Mouse (Mus musculus) erythroblast, adult 5-6 weeks (primary cell): ENCODE measurements around the gene Cela1. TPM values are rescaled to one million over a fixed set of nuclear protein-coding genes. Genes with fewer than 3 reads are reported as not detected.

Experiments used
- ATAC-seq: replicated peaks from 2 replicates; pipeline ENCODE4 v1.8.0; 2016; ENCODE audit warnings: moderate number of reproducible peaks, mild to moderate bottlenecking, moderate TSS enrichment, inconsistent platforms; ENCODE audit not compliant: poor library complexity, low FRiP score, severe bottlenecking
- total RNA-seq, 2 experiments: library from RNA; stranded (forward) in 1 of 2; stranded (reverse) in 1 of 2; fragments of 150-400 nt in 1 of 2; fragments of 200-764, 138-1000 nt in 1 of 2; gene quantifications; 2 replicates each; pipeline versions ENCODE4 v1.2.3 to v1.2.4; 2015 to 2017; ENCODE audit warnings: low replicate concordance in 2 of 2

Gene Cela1
- total RNA-seq, 2 experiments from 2014 or later: 20.9 to 37.1 TPM

GRCm38 (mm10) chr15:100675486-100675885 lies 12.2 kb downstream of the Cela1 start:
- no peak for ATAC-seq

- no peak for ATAC-seq
Measured at GRCm38 (mm10) chr15:100674566-100674965, 13.2 kb downstream of the Cela1 start.

GRCm38 (mm10) chr15:100673585-100674391 lies 13.9 kb downstream of the Cela1 start:
- ATAC-seq: peak; percentile 77

- no peak for ATAC-seq
Measured at GRCm38 (mm10) chr15:100670833-100671232, 16.9 kb downstream of the Cela1 start.

DNA sequence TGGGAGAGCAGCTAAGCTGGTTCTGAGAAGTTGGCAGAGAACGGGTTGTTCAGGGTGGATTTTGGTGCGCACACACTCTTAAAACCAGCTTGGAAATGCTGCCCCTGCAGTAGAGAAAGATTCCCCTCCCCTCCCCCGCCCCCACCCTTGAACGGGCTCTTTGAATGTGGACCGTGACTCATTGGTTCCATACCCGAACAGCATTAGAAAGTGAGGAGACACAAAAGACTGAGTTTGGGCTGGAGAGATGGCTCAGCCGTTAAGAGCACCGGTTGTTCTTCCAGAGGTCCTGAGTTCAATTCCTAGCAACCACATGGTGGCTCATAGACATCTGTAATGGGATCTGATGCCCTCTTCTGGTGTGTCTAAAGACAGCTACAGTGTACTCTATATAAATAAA lies 17.7 kb downstream of the Cela1 start:
- ATAC-seq: no peak

- ATAC-seq: peak; percentile 58
Measured at GRCm38 (mm10) chr15:100669337-100669736, 18.4 kb downstream of the Cela1 start, which contains the start of gene Bin2. Gene Bin2 (minus strand): TSS chr15:100669553.

GRCm38 (mm10) chr15:100667871-100668545 lies 19.7 kb downstream of the Cela1 start:
- no peak for ATAC-seq

GRCm38 (mm10) chr15:100667420-100667819 lies 20.3 kb downstream of the Cela1 start:
- ATAC-seq: no peak

DNA sequence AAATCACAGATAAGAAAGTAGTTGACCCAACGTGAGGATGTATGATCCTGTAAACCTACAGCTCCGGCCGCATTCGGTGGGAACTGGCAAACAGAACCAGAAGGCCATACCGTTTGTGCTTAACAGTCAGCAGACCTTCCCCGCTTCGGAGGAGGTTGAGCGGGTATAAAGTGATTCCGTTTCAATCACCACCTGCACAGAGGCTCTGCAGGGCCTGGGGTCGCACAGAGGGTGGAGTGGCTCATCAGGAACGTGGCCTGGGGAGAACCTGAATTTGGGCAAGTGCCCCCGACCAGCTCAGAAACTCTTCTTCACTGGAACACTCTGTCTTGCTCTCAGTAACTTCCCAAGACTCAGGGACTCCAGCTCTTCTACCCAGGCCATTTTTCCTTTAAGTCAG lies 20.9 kb downstream of the Cela1 start:
- no peak for ATAC-seq

DNA sequence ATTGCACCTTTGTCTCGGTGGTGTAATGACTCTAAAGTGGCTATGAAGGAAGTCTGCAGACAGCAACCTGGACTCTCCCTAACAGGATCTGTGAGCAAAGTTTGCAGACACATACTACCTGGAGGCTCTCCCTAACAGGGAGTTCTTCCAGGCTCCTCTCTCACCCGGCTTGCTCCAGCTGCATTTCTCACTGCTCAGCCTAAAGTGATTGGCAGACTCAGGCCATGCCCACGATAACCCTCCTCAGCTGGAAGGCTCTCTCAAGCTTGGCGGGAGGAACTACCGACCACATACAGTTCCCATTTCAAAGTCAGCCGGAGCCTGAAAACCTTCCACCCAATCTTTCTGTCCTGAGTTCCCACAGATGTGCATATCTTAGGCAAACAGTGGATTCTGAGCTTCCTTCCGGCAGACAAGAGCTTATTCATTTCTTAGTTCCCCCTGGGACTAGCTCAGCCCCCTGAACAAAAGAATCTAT lies 21.5 kb downstream of the Cela1 start:
- ATAC-seq: no peak

DNA sequence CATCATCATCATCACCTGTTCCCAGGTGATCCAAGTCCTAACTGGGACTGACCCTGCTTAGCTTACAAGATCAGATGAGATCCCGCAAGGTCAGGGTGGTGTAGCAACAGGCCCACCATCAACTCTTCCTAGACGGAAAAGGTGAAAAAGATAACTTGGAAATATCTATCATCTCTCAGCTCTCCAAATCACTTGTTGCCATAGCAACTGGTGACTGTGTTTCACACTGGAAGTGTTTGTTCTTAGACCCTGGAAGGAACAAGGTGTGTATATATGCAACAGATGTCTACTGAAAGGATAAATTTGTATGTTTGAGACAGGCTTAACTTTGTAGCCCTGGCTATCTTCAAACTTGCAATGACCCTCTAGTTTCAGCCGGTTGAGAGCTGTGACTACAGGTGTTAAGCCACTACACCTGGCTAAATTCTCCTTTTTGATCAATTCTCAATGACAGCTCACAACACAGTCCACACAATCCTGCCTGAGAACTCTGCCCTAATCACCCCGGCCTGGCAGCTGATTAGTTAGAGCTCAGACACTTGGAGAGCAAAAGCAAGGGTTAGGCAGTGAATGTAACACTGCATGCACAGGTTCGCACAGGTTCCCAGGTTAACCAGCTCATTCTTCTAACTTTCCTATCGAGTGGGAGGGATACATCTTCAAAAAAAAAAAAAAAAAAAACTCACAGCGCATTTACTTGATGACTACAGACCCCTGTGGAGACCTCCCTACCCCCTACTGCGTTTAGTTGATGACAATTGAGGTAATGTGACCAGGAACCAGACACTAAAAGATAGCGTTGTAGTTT lies 22.1 kb downstream of the Cela1 start:
- no peak for ATAC-seq

GRCm38 (mm10) chr15:100664813-100665274 lies 22.9 kb downstream of the Cela1 start:
- ATAC-seq: no peak

- no peak for ATAC-seq
Measured at GRCm38 (mm10) chr15:100660805-100661204, 26.9 kb downstream of the Cela1 start.

DNA sequence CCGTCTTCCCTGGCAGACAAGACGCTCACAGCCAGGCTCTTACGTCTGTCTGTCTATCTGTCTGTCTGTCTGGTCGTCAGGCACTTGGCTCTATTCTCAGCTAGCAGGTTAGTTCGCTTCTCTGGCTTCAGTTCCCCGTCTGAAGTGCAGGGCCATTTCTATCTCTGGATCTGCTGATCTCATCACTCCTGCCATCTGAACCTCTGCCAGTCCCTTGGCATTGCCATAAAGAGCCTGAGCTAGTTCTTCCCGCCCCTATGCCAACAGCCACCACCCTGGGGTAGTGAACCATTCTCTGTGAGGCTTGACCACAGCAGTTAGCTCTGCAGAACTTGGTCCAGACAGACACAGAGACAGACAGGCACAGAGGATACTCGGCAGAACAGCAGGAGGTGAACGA lies 27.4 kb downstream of the Cela1 start:
- no peak for ATAC-seq

DNA sequence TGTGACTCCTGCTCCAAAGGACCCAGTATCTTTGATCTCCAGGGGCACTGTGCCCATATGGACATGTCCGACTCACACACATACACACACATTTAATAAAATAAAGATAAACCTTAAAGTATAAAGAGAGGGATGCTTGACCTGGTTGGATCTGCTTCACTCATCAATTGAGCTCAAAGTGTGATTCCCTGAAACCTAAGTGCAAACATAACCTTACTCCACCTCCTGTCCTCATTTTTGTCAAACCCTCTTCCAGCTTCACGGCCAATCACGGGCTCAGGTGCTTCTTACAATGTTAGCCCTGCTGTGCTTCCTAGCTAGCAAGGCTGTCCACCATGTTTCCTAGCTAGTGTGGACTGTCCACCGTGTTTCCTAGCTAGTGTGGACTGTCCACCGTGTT lies 32.5 kb downstream of the Cela1 start:
- no peak for ATAC-seq

- no peak for ATAC-seq
Measured at GRCm38 (mm10) chr15:100654271-100654670, 33.5 kb downstream of the Cela1 start.

GRCm38 (mm10) chr15:100651610-100652009 lies 36.1 kb downstream of the Cela1 start:
- ATAC-seq: no peak

DNA sequence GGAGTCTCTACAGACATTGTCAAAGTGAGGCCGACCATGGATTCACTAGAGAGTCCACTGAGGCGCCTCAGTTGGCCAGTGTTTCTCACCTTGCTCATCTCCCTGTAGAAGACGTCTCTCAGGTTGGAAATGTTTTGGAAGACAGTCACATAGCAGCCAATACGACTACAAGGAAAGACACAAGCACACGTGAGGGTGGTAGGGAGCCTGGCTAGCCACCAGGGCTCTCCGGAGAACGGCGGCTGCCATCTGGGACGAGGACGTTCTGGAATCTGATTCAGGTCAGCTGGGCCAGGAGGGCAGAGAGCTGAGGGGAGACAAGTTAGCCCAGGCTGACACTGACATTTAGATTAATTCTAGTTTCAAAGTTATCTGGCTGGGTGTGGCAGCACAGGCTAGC lies 37.6 kb downstream of the Cela1 start:
- ATAC-seq: no peak

- ATAC-seq: no peak
Measured at GRCm38 (mm10) chr15:100646161-100646560, 41.6 kb downstream of the Cela1 start.

DNA sequence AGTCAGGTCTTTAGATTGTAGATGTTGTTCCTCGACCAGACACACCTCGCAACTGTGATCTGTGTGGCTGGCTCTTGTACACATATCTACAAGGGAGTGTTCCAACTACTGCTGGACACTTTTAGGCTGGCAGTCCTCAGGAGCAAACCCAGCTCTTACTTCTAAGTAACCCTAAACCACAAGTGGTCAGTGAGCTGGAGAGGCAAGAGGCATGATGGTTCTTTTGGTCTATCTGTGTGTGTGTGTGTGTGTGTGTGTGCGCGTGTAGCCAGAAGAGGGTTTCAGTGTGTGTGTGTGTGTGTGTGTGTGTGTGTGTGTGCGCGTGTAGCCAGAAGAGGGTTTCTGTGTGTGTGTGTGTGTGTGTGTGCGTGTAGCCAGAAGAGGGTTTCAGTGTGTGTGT lies 45.3 kb downstream of the Cela1 start:
- ATAC-seq: no peak
